Mouse (Mus musculus): ENCODE data around the gene Mtmr12.
A peak's percentile ranks its signal among the peaks of the same experiment; 100 is the strongest.

Gene Mtmr12

GRCm38 (mm10) chr15:12320441-12321090 is 115.7 kb downstream of the Mtmr12 start:
- DNase-seq (ENCODE audit: extremely low read depth, low read depth) = no peak

- DNase-seq (ENCODE audit: extremely low read depth, low read depth) = peak; percentile 64
Observed at GRCm38 (mm10) chr15:12321091-12321787, 116.4 kb downstream of the Mtmr12 start, which contains the start of gene Golph3. TSS of gene Golph3 (plus strand) at chr15:12321450.

- DNase-seq (ENCODE audit: extremely low read depth, low read depth) = no peak
Observed at GRCm38 (mm10) chr15:12321788-12322621, 117.2 kb downstream of the Mtmr12 start, which contains the start of gene 1810049J17Rik. TSS of gene 1810049J17Rik (minus strand) at chr15:12321899.

- no peak for DNase-seq (ENCODE audit: extremely low read depth, low read depth)
Observed at GRCm38 (mm10) chr15:12322676-12323402, 118.0 kb downstream of the Mtmr12 start.

Data from MEL-GATA-1-ER (cell line).